Mouse (Mus musculus): ENCODE data around the gene Lamc1. TPM values are rescaled to one million over a fixed set of nuclear protein-coding genes. Genes with fewer than 3 reads are reported as not detected.

Gene Lamc1
- polyA plus RNA-seq, 1 experiment from 2014 or later = 36.8 TPM

DNA sequence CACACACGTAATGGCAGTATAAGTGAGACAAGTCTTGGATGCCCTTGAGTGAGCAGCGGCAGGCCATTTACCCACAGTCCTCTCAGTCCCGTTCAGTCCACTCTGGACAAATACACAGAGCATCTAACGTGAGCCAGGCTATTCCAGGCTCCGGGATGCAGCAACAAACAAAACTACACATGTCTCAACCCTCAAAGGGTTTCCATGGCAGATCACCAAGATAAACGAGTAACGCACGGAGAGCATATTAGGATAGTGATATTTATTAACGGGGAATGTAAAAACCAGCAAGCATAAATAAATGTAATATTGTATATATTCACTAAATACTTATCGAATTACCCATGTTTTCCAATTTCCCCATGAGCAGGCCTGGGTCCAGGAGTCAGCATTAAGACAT lies 161.6 kb downstream of the Lamc1 start:
- 85% methylated on average over 10 of the region's 10 CpGs for WGBS
- no peak overlapping the region for H3K4me2 ChIP-seq (replicated peaks)
- no peak for ATAC-seq (ENCODE audit: low FRiP score, low read depth)
- no peak overlapping the region for H3K9ac ChIP-seq
- peaks cover 3% of the 10 kb centered on the region; the same call in 1 of the 2 replicates for H3K4me1 ChIP-seq
- H3K27ac ChIP-seq = no peak overlapping the region
- H3K27me3 ChIP-seq (replicated peaks) = no peaks in the 10 kb centered on the region
- no peak overlapping the region for H3K4me3 ChIP-seq
- H3K36me3 ChIP-seq = no peaks in the 10 kb centered on the region
- no peaks in the 10 kb centered on the region for H3K9me3 ChIP-seq

Other genes with a start within 250 kb of the Lamc1 start
- 0.53 and 0.74 TPM in 2 replicates for gene Lamc2, start 146.3 kb downstream of the Lamc1 start, polyA plus RNA-seq (2016; fragmentation: Nextera tagmentation; extraction: Ambion mirVana)
- 0.27 and 0.28 TPM in 2 replicates for gene Shcbp1l, start 92.4 kb upstream of the Lamc1 start, polyA plus RNA-seq (2016; fragmentation: Nextera tagmentation; extraction: Ambion mirVana)
- 36.7 and 50.5 TPM in 2 replicates for gene Dhx9, start 154.9 kb upstream of the Lamc1 start, polyA plus RNA-seq (2016; fragmentation: Nextera tagmentation; extraction: Ambion mirVana)
- gene Npl, start 217.3 kb upstream of the Lamc1 start, polyA plus RNA-seq (2016; fragmentation: Nextera tagmentation; extraction: Ambion mirVana) = 16.5 and 16.8 TPM in 2 replicates